In the genomic region with DNA sequence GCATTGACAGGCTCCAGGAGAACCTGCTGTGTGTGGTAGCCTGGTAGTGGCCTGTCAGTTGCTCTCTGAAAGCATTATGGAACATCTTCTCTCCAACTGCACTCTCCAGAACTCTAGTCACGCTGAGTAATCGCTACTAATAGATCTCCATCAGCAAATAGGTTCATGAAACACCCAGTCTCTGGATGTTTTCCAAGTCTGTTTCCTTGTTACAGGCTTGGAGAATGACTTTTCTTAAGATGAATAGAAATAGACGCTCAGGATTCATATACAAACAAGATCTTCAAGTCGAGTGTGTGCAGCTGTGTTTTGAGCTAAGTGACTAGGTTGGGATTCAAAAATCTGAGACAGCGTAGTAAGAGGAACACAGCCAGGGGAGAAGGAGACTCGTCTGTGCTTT, we compare ENCODE assay signal across 23 mouse cellular contexts.
DNase-seq lines count a peak whose midpoint lies in the region; ATAC-seq and TF ChIP-seq lines count a peak whose summit lies in the region.
"Had no signal": no experiment of that assay in that cellular context is flagged by ENCODE, and none has a peak within 500 bp of the region (broad histone marks: within the 10 kb centered on the region; RNA-seq: fewer than 3 reads in every experiment).

No protein-coding gene starts in this region.

- ATAC-seq in intestine, embryonic 14.5 days (replicated peaks; ENCODE audit: low FRiP score, low TSS enrichment, low read depth), result no peak
- no peak for ATAC-seq in intestine, embryonic 16.5 days
- no peak for ATAC-seq in lung, postnatal 0 days
- ATAC-seq: activated CD4-positive, CD25-positive, alpha-beta regulatory T cell, adult 4 months; forebrain, embryonic 16.5 days had no signal

- peak; percentile 58 for DNase-seq in intestine, embryonic 14.5 days (ENCODE audit: low spot score)
- DNase-seq in lung, postnatal 0 days (ENCODE audit: low spot score), result peak; percentile 40
- DNase-seq in lung, adult 18-20 months, result no peak
- DNase-seq in brain, embryonic 14.5 days (ENCODE audit: low read depth), result peak; percentile 37
- no peak for DNase-seq in B cell, adult 2 months
- DNase-seq: adrenal gland, adult 8-10 months; adrenal gland, postnatal 25 days; cerebellum, adult 11 months; gastrocnemius, postnatal 10 days; gastrocnemius, postnatal 36 days; heart, adult 2 months; heart, postnatal 14 days; heart, postnatal 4 days had no signal

- H3K4me1 ChIP-seq in intestine, embryonic 14.5 days (replicated peaks; ENCODE audit: control insufficient read depth, insufficient read depth, low read length), result 0 out of 2 replicates have a peak, but pooled peaks cover 2% of the 10 kb centered on the region
- no peaks in the 10 kb centered on the region for H3K4me1 ChIP-seq in intestine, embryonic 16.5 days (ENCODE audit: control insufficient read depth, insufficient read depth, low read length)
- H3K4me1 ChIP-seq in lung, postnatal 0 days (ENCODE audit: insufficient read depth, low read depth, low read length), result no peaks in the 10 kb centered on the region
- H3K4me1 ChIP-seq: embryonic facial prominence, embryonic 12.5 days had no signal

- no peak for TF ChIP-seq CTCF in lung, postnatal 0 days (IDR thresholded peaks at IDR 0.05)
- TF ChIP-seq CTCF in brain, embryonic 14.5 days (IDR thresholded peaks at IDR 0.05; ENCODE audit: borderline replicate concordance, extremely low read depth, insufficient read depth, insufficient read length), result no peak

- no peaks in the 10 kb centered on the region for H3K9me3 ChIP-seq in intestine, embryonic 14.5 days (ENCODE audit: control insufficient read depth, low read length)
- no peaks in the 10 kb centered on the region for H3K9me3 ChIP-seq in intestine, embryonic 16.5 days (ENCODE audit: control insufficient read depth, low read length)
- no peaks in the 10 kb centered on the region for H3K9me3 ChIP-seq in lung, postnatal 0 days (ENCODE audit: low read length)
- H3K9me3 ChIP-seq: embryonic facial prominence, embryonic 12.5 days; embryonic facial prominence, embryonic 15.5 days; forebrain, embryonic 12.5 days; heart, embryonic 10.5 days; heart, embryonic 13.5 days; hindbrain, embryonic 12.5 days; hindbrain, embryonic 15.5 days had no signal

- no peak overlapping the region for H3K9ac ChIP-seq in intestine, embryonic 14.5 days (ENCODE audit: low read length)
- no peak overlapping the region for H3K9ac ChIP-seq in intestine, embryonic 16.5 days (ENCODE audit: low read depth, low read length)
- H3K9ac ChIP-seq in lung, postnatal 0 days (replicated peaks; ENCODE audit: low read depth), result no peak overlapping the region
- H3K9ac ChIP-seq: embryonic facial prominence, embryonic 12.5 days; embryonic facial prominence, embryonic 15.5 days; forebrain, embryonic 12.5 days; heart, embryonic 13.5 days; hindbrain, embryonic 12.5 days; hindbrain, embryonic 15.5 days had no signal

- H3K4me2 ChIP-seq in intestine, embryonic 14.5 days (ENCODE audit: low read length), result no peak overlapping the region
- no peak overlapping the region for H3K4me2 ChIP-seq in intestine, embryonic 16.5 days (ENCODE audit: low read depth, low read length)
- H3K4me2 ChIP-seq in lung, postnatal 0 days (replicated peaks; ENCODE audit: low read depth, low read length), result no peak overlapping the region
- H3K4me2 ChIP-seq: embryonic facial prominence, embryonic 12.5 days; embryonic facial prominence, embryonic 15.5 days; forebrain, embryonic 12.5 days; heart, embryonic 13.5 days; hindbrain, embryonic 12.5 days; hindbrain, embryonic 15.5 days had no signal

- no peak for TF ChIP-seq EP300 in lung, postnatal 0 days (IDR thresholded peaks at IDR 0.05)

- H3K36me3 ChIP-seq in intestine, embryonic 14.5 days (ENCODE audit: control insufficient read depth, insufficient read depth, low read length), result no peaks in the 10 kb centered on the region
- no peaks in the 10 kb centered on the region for H3K36me3 ChIP-seq in intestine, embryonic 16.5 days (ENCODE audit: control insufficient read depth, insufficient read depth, low read length)
- no peaks in the 10 kb centered on the region for H3K36me3 ChIP-seq in lung, postnatal 0 days (ENCODE audit: insufficient read depth, low read length)
- H3K36me3 ChIP-seq: embryonic facial prominence, embryonic 12.5 days; embryonic facial prominence, embryonic 15.5 days; forebrain, embryonic 12.5 days; heart, embryonic 10.5 days; heart, embryonic 13.5 days had no signal

- no peak overlapping the region for H3K27ac ChIP-seq in intestine, embryonic 14.5 days (ENCODE audit: low read depth)
- H3K27ac ChIP-seq in intestine, embryonic 16.5 days (ENCODE audit: low read length), result no peak overlapping the region
- H3K27ac ChIP-seq in lung, postnatal 0 days (ENCODE audit: low read length), result no peak overlapping the region
- H3K27ac ChIP-seq: embryonic facial prominence, embryonic 12.5 days; embryonic facial prominence, embryonic 15.5 days; forebrain, embryonic 12.5 days; heart, adult 2 months; heart, embryonic 10.5 days; heart, embryonic 13.5 days; hindbrain, embryonic 12.5 days; hindbrain, embryonic 15.5 days had no signal

- no peak overlapping the region for H3K4me3 ChIP-seq in intestine, embryonic 14.5 days (ENCODE audit: low read depth, low read length)
- H3K4me3 ChIP-seq in intestine, embryonic 16.5 days (ENCODE audit: low read length), result no peak overlapping the region
- H3K4me3 ChIP-seq in lung, postnatal 0 days (ENCODE audit: low read depth, low read length), result no peak overlapping the region
- H3K4me3 ChIP-seq: embryonic facial prominence, embryonic 12.5 days; embryonic facial prominence, embryonic 15.5 days; forebrain, embryonic 12.5 days; heart, adult 2 months; heart, embryonic 10.5 days; heart, embryonic 13.5 days; hindbrain, embryonic 12.5 days; hindbrain, embryonic 15.5 days had no signal

- no peak for TF ChIP-seq POLR2A in brain, embryonic 14.5 days (IDR thresholded peaks at IDR 0.05; ENCODE audit: borderline replicate concordance, extremely low read depth, insufficient read depth, insufficient read length, poor library complexity, severe bottlenecking)

- H3K27me3 ChIP-seq in intestine, embryonic 14.5 days (replicated peaks; ENCODE audit: control insufficient read depth, insufficient read depth, low read length), result no peaks in the 10 kb centered on the region
- no peaks in the 10 kb centered on the region for H3K27me3 ChIP-seq in intestine, embryonic 16.5 days (replicated peaks; ENCODE audit: control insufficient read depth, insufficient read depth, low read length)
- H3K27me3 ChIP-seq in lung, postnatal 0 days (replicated peaks; ENCODE audit: insufficient read depth, low read length), result no peaks in the 10 kb centered on the region
- H3K27me3 ChIP-seq: embryonic facial prominence, embryonic 12.5 days; embryonic facial prominence, embryonic 15.5 days; forebrain, embryonic 12.5 days; heart, embryonic 13.5 days; hindbrain, embryonic 12.5 days; hindbrain, embryonic 15.5 days had no signal

- 50% methylated on average over 6 of the region's 6 CpGs for WGBS in intestine, embryonic 14.5 days
- 52% methylated on average over 6 of the region's 6 CpGs for WGBS in intestine, embryonic 16.5 days
- WGBS in lung, postnatal 0 days, result 31% methylated on average over 6 of the region's 6 CpGs

Comparison
In these comparisons a context has a peak if more than half of its experiments do, and no peak if none do; other contexts are left out.
1. DNase-seq: peak in intestine, embryonic 14.5 days (single experiment), lung, postnatal 0 days (single experiment) and brain, embryonic 14.5 days (single experiment); none in lung, adult 18-20 months (0 of 2) and B cell, adult 2 months (0 of 2).